Mouse (Mus musculus) midbrain, postnatal 0 days (tissue): ENCODE measurements at regions not wholly inside any gene's neighbourhood (a gene's known extent, or its start where the extent isn't known, plus 50 kb on each side); places are given as distances from the start of the nearest gene placed in this dataset.

ENCODE experiments used
- ATAC-seq: fragments of 200-750 bp; cut with Nextera tagmentation; 2 replicates; pipeline ENCODE4 v1.8.0; 2017; ENCODE audit warnings: moderate number of reproducible peaks, mild to moderate bottlenecking, moderate TSS enrichment, moderate library complexity; ENCODE audit not compliant: low FRiP score
- DNase-seq: peaks from one replicate; pipeline ENCODE4 v3.0.0-alpha.2; 2015; ENCODE audit warnings: low spot score
- H3K27ac ChIP-seq: fragments of 300-500 bp; sonication (generic); 2 replicates; pipeline ENCODE4 v1.5.1; 2014; ENCODE audit warnings: low read depth, mild to moderate bottlenecking, low read length, mixed read lengths
- H3K27me3 ChIP-seq: fragments of 300-500 bp; sonication (generic); 2 replicates; pipeline ENCODE4 v1.6.1; 2014; ENCODE audit warnings: low read length, control low read depth, mixed read lengths; ENCODE audit not compliant: insufficient read depth
- H3K36me3 ChIP-seq: fragments of 300-500 bp; sonication (generic); 2 replicates; pipeline ENCODE4 v1.6.1; 2014; ENCODE audit warnings: low read length, control low read depth, mixed read lengths; ENCODE audit not compliant: insufficient read depth
- H3K4me1 ChIP-seq: fragments of 300-500 bp; sonication (generic); 2 replicates; pipeline ENCODE4 v1.6.1; 2014; ENCODE audit warnings: mild to moderate bottlenecking, control low read depth, antibody characterized with exemption, low read length, mixed read lengths; ENCODE audit not compliant: insufficient read depth
- H3K4me2 ChIP-seq: fragments of 300-500 bp; sonication (generic); 2 replicates; pipeline ENCODE4 v1.6.1; 2014; ENCODE audit warnings: low read depth, mild to moderate bottlenecking, low read length, mixed read lengths; ENCODE audit not compliant: poor library complexity, severe bottlenecking
- H3K4me3 ChIP-seq: fragments of 300-500 bp; sonication (generic); 2 replicates; pipeline ENCODE4 v1.5.1; 2014; ENCODE audit warnings: low read depth, mild to moderate bottlenecking, low read length, moderate library complexity
- H3K9ac ChIP-seq: fragments of 300-500 bp; sonication (generic); replicated peaks from 2 replicates; pipeline ENCODE4 v1.6.1; 2014; ENCODE audit warnings: mild to moderate bottlenecking, low read length, moderate library complexity, mixed read lengths; ENCODE audit not compliant: poor library complexity, severe bottlenecking
- H3K9me3 ChIP-seq: fragments of 300-500 bp; sonication (generic); 2 replicates; pipeline ENCODE4 v1.6.1; 2016; ENCODE audit warnings: low read length, control low read depth
- CTCF ChIP-seq: IDR thresholded peaks from 2 replicates; pipeline ENCODE4 v1.5.1; 2016; ENCODE audit warnings: antibody characterized with exemption, mild to moderate bottlenecking
- WGBS: fragments of 180-500 bp; shearing (Covaris S2); extraction: QIAGEN DNeasy Blood & Tissue Kit; methylation state at CpG from one replicate; pipeline ENCODE4 v1.1.7; 2014; 5-methylcytosine and 5-hydroxymethylcytosine counted together

DNA sequence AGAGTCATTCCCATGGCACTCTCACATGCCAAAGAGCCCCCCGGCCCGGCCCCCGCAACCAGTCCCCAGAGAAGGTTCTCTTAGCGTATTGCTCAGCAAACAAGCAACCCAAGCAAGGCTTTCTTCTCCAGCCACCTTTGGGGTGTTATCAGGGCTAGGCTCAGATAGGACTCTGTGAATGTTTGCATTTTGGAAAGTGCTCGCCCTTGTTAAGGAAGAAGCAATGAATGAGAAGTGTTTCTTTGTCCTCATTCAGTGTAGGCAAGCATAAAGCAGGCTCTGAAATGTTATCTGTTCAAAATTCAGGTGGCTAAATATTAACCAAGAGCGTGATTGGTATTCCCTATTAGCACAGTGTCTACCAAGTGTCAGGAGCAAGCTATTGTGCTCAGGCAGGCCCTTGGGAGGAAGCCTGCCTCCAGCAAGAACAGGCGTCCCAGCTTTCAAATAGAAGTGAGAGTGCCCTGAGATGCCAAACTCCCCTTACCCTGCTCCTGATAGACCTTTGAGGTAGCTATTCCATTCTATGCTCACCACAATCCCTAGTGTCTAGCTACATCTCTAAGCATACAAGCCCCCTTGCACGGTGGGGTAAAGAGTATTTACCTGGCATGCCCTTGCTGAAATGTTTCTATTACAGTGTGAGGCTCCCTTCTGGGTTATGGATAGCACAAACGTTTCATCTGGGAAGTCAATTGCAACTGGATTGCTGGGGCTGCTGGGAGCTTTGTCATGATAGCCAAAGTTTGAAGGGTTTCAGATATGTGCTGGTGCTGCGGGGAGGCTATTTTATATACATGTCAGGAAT is 191.7 kb downstream of the Fam43a start:
- Histone ChIP-seq H3K36me3 (no peaks in the 10 kb centered on the region), H3K4me1 (peaks cover 9% of the 10 kb centered on the region), H3K27me3 (no peaks in the 10 kb centered on the region), H3K4me2 (no peak overlapping the region), H3K4me3 (no peak overlapping the region), H3K27ac (no peak overlapping the region), H3K9me3 (no peaks in the 10 kb centered on the region), H3K9ac (no peak overlapping the region)
- TF ChIP-seq CTCF: no peak
- WGBS: 70% methylated on average over 10 of the region's 10 CpGs
- DNase-seq (no peak), ATAC-seq (no peak)

GRCm38 (mm10) chr16:30792738-30793377 is 193.3 kb downstream of the Fam43a start:
- Histone ChIP-seq H3K9ac (no peak overlapping the region), H3K4me1 (peaks cover 9% of the 10 kb centered on the region), H3K36me3 (no peaks in the 10 kb centered on the region), H3K4me3 (no peak overlapping the region), H3K4me2 (no peak overlapping the region), H3K27ac (no peak overlapping the region), H3K9me3 (no peaks in the 10 kb centered on the region), H3K27me3 (no peaks in the 10 kb centered on the region)
- DNase-seq (peak; percentile 68), ATAC-seq (no peak)
- TF ChIP-seq CTCF: no peak
- 73% methylated on average over 11 of the region's 11 CpGs for WGBS

GRCm38 (mm10) chr16:30793378-30793753 is 193.8 kb downstream of the Fam43a start:
- H3K36me3 ChIP-seq: no peaks in the 10 kb centered on the region
- H3K27me3 ChIP-seq: no peaks in the 10 kb centered on the region
- WGBS: 43% methylated on average over 9 of the region's 9 CpGs
- no peak for TF ChIP-seq CTCF
- no peak overlapping the region for H3K27ac ChIP-seq
- DNase-seq (no peak), ATAC-seq (no peak)
- H3K4me1 ChIP-seq: peaks cover 9% of the 10 kb centered on the region
- no peak overlapping the region for H3K4me3 ChIP-seq
- H3K4me2 ChIP-seq: no peak overlapping the region
- no peak overlapping the region for H3K9ac ChIP-seq
- no peaks in the 10 kb centered on the region for H3K9me3 ChIP-seq

- H3K4me1 ChIP-seq: peaks cover 9% of the 10 kb centered on the region
- H3K4me3 ChIP-seq: no peak overlapping the region
- no peak overlapping the region for H3K4me2 ChIP-seq
- WGBS: 91% methylated on average over 3 of the region's 3 CpGs
- no peak overlapping the region for H3K27ac ChIP-seq
- TF ChIP-seq CTCF: no peak
- H3K27me3 ChIP-seq: no peaks in the 10 kb centered on the region
- H3K36me3 ChIP-seq: no peaks in the 10 kb centered on the region
- DNase-seq (no peak), ATAC-seq (no peak)
- H3K9me3 ChIP-seq: no peaks in the 10 kb centered on the region
- no peak overlapping the region for H3K9ac ChIP-seq
Measured at GRCm38 (mm10) chr16:30793856-30794255, 194.3 kb downstream of the Fam43a start.

GRCm38 (mm10) chr16:30795501-30795904 is 196.0 kb downstream of the Fam43a start:
- Histone ChIP-seq H3K9me3 (no peaks in the 10 kb centered on the region), H3K4me3 (no peak overlapping the region), H3K4me2 (no peak overlapping the region), H3K9ac (no peak overlapping the region), H3K27ac (no peak overlapping the region), H3K36me3 (no peaks in the 10 kb centered on the region), H3K27me3 (no peaks in the 10 kb centered on the region), H3K4me1 (peaks cover 5% of the 10 kb centered on the region)
- DNase-seq (no peak), ATAC-seq (no peak)
- 93% methylated on average over 5 of the region's 5 CpGs for WGBS
- TF ChIP-seq CTCF: no peak

DNA sequence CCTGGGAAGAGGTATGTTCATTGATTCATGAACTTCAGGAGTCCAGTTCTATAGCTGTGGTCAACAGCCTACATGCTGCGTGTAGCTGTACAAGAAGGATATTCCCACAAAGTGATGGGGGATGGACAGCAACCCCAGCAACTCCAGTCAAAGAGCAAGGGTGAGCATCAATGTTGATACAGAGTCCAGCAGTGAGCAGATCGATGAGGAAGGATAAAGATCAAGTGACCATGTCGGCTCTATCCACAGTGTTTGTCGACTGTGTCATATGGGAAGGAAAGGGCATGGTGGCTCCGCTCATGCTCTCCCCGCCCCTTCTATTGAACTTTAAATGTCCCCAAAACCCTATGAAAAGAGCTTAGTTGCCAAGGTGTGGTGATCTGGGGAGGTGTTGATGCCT is 196.6 kb downstream of the Fam43a start:
- no peak for ATAC-seq
- 93% methylated on average over 6 of the region's 6 CpGs for WGBS

More for the DNA sequence above, 196.6 kb downstream of the Fam43a start:
- no peak for TF ChIP-seq CTCF
- no peak overlapping the region for H3K9ac ChIP-seq
- no peaks in the 10 kb centered on the region for H3K27me3 ChIP-seq
- no peaks in the 10 kb centered on the region for H3K4me1 ChIP-seq
- no peaks in the 10 kb centered on the region for H3K9me3 ChIP-seq
- H3K4me2 ChIP-seq: no peak overlapping the region
- DNase-seq: no peak
- H3K4me3 ChIP-seq: no peak overlapping the region
- no peaks in the 10 kb centered on the region for H3K36me3 ChIP-seq
- no peak overlapping the region for H3K27ac ChIP-seq
